Mouse (Mus musculus): Measurements from ENCODE around the gene Actl10.

- no peak for TF ChIP-seq CTCF (IDR thresholded peaks at IDR 0.05)
- no peak for TF ChIP-seq EP300 (IDR thresholded peaks at IDR 0.05)
These were observed 49.7 kb downstream of the Actl10 start for GRCm38 (mm10) chr2:154601324-154601723.
